Mouse (Mus musculus): ENCODE data around the gene Rassf3. TPM values are rescaled to one million over a fixed set of nuclear protein-coding genes. Genes with fewer than 3 reads are reported as not detected.
A peak's percentile ranks its signal among the peaks of the same experiment; 100 is the strongest.

The Rassf3 gene
- total and polyA plus RNA-seq, 3 experiments, result 4.0 to 9.0 (median 7.3) TPM

- Histone ChIP-seq H3K4me3 (replicated peaks in 1 of 3; ENCODE audit: low read depth in 2 of 3, low read length in 2 of 3, poor library complexity in 1 of 3) (no peak overlapping the region), H3K9ac (ENCODE audit: insufficient read depth, low read depth) (no peak overlapping the region), H3K27ac (ENCODE audit: insufficient read depth, low read depth) (0 out of 2 replicates have a peak overlapping the region, but pooled peaks have one; percentile 22), H3K4me2 (ENCODE audit: insufficient read depth, low read depth, poor library complexity, severe bottlenecking) (no peak overlapping the region), H3K27me3 (replicated peaks) (no peaks in the 10 kb centered on the region), H3K36me3 (replicated peaks in 1 of 2; ENCODE audit: control insufficient read depth in 1 of 2, insufficient read depth in 1 of 2, low read length in 1 of 2) (no peaks in the 10 kb centered on the region), H3K4me1 (ENCODE audit: control insufficient read depth in 1 of 2, insufficient read depth in 2 of 2) (peaks cover 10 to 30% of the 10 kb centered on the region in 2 experiments), H3K9me3 (replicated peaks; ENCODE audit: low read length) (no peaks in the 10 kb centered on the region), H3K79me2 (replicated peaks; ENCODE audit: control insufficient read depth, extremely low read depth, insufficient read depth, poor library complexity, severe bottlenecking) (no peaks in the 10 kb centered on the region)
- in situ Hi-C loops (cut with MboI; ENCODE audit: low pct_ligation_motif_present, low pct_unique_long_range_greater_than_20kb, low sequenced_read_pairs), result loop anchor here (5.0 kb wide), 1 partner anchor 91 kb away; no protein-coding TSS in a partner anchor
- DNase-seq (ENCODE audit: extremely low read depth), result no peak
- peak in 1 of 2 experiments; percentile 27; a peak in 1 of 4 replicates for TF ChIP-seq CTCF (conservative IDR thresholded peaks at IDR 0.05 in 1 of 2, IDR thresholded peaks at IDR 0.05 in 1 of 2; ENCODE audit: low read depth in 2 of 2, low read length in 2 of 2)
- TF ChIP-seq SMC3 (IDR thresholded peaks at IDR 0.05; ENCODE audit: low read depth, low read length), result peak; percentile 3; the same call in 1 of the 2 replicates
- peak; percentile 5; the same call in 1 of the 2 replicates for TF ChIP-seq RAD21 (IDR thresholded peaks at IDR 0.05; ENCODE audit: low read depth, low read length)
- TF ChIP-seq POLR2A (IDR thresholded peaks at IDR 0.05; ENCODE audit: low read depth, low read length), result no peak
- dilution Hi-C loops (cut with MboI; ENCODE audit: extremely low pct_ligation_motif_present, extremely low pct_unique_long_range_greater_than_20kb, low sequenced_read_pairs), result no loop called here
These were observed 31.8 kb upstream of the Rassf3 start for GRCm38 (mm10) chr10:121507755-121508544.

- Histone ChIP-seq H3K27me3 (replicated peaks) (no peaks in the 10 kb centered on the region), H3K4me3 (replicated peaks in 1 of 3; ENCODE audit: low read depth in 2 of 3, low read length in 2 of 3, poor library complexity in 1 of 3) (peak overlapping the region in 2 of 3 experiments; percentile 11 to 36), H3K27ac (ENCODE audit: insufficient read depth, low read depth) (peak overlapping the region; percentile 95), H3K4me1 (ENCODE audit: control insufficient read depth in 1 of 2, insufficient read depth in 2 of 2) (peaks cover 10 to 30% of the 10 kb centered on the region in 2 experiments), H3K79me2 (replicated peaks; ENCODE audit: control insufficient read depth, extremely low read depth, insufficient read depth, poor library complexity, severe bottlenecking) (no peaks in the 10 kb centered on the region), H3K9ac (ENCODE audit: insufficient read depth, low read depth) (peak overlapping the region; percentile 70), H3K4me2 (ENCODE audit: insufficient read depth, low read depth, poor library complexity, severe bottlenecking) (peak overlapping the region; percentile 60), H3K36me3 (replicated peaks in 1 of 2; ENCODE audit: control insufficient read depth in 1 of 2, insufficient read depth in 1 of 2, low read length in 1 of 2) (no peaks in the 10 kb centered on the region), H3K9me3 (replicated peaks; ENCODE audit: low read length) (no peaks in the 10 kb centered on the region)
- DNase-seq (ENCODE audit: extremely low read depth), result peak; percentile 91
- in situ Hi-C loops (cut with MboI; ENCODE audit: low pct_ligation_motif_present, low pct_unique_long_range_greater_than_20kb, low sequenced_read_pairs), result loop anchor here (5.0 kb wide), 1 partner anchor 90 kb away; no protein-coding TSS in a partner anchor
- dilution Hi-C loops (cut with MboI; ENCODE audit: extremely low pct_ligation_motif_present, extremely low pct_unique_long_range_greater_than_20kb, low sequenced_read_pairs), result no loop called here
- peak; percentile 64 for TF ChIP-seq MAX (IDR thresholded peaks at IDR 0.05; ENCODE audit: low read length)
- TF ChIP-seq MYC (IDR thresholded peaks at IDR 0.05; ENCODE audit: low read depth, low read length), result peak; percentile 80
- no peak for TF ChIP-seq GABPA (IDR thresholded peaks at IDR 0.05; ENCODE audit: insufficient replicate concordance, low read depth, low read length)
- TF ChIP-seq NRF1 (IDR thresholded peaks at IDR 0.05; ENCODE audit: low read depth, low read length), result no peak
- TF ChIP-seq RCOR1 (conservative IDR thresholded peaks at IDR 0.05; ENCODE audit: low read depth, low read length), result peak; percentile 84; the same call in 1 of the 2 replicates
- peak; percentile 57; the same call in 1 of the 2 replicates for TF ChIP-seq SIN3A (IDR thresholded peaks at IDR 0.05; ENCODE audit: low read length)
- peak; percentile 46; the same call in 1 of the 2 replicates for TF ChIP-seq ELF1 (IDR thresholded peaks at IDR 0.05; ENCODE audit: low read depth, low read length)
- TF ChIP-seq ETS1 (conservative IDR thresholded peaks at IDR 0.05; ENCODE audit: low read depth, low read length), result peak; percentile 82
- no peak for TF ChIP-seq HCFC1 (IDR thresholded peaks at IDR 0.05; ENCODE audit: low read depth, low read length)
- TF ChIP-seq USF1 (IDR thresholded peaks at IDR 0.05; ENCODE audit: low read depth, low read length), result no peak
- peak; percentile 3 for TF ChIP-seq SMC3 (IDR thresholded peaks at IDR 0.05; ENCODE audit: low read depth, low read length)
- peak; percentile 79 for TF ChIP-seq TCF12 (IDR thresholded peaks at IDR 0.05; ENCODE audit: low read depth, low read length)
- no peak for TF ChIP-seq USF2 (conservative IDR thresholded peaks at IDR 0.05; ENCODE audit: low read depth, low read length)
- TF ChIP-seq TBP (conservative IDR thresholded peaks at IDR 0.05; ENCODE audit: low read depth, low read length), result no peak
- TF ChIP-seq BHLHE40 (IDR thresholded peaks at IDR 0.05; ENCODE audit: low read depth, low read length), result peak; percentile 92
- TF ChIP-seq CHD2 (IDR thresholded peaks at IDR 0.05; ENCODE audit: low read length), result peak; percentile 82
- TF ChIP-seq JUND (conservative IDR thresholded peaks at IDR 0.05; ENCODE audit: low read depth, low read length), result peak; percentile 74; the same call in 1 of the 2 replicates
- peak; percentile 91 for TF ChIP-seq IRF4 (IDR thresholded peaks at IDR 0.05; ENCODE audit: low read depth, low read length)
- TF ChIP-seq POLR2AphosphoS2 (IDR thresholded peaks at IDR 0.05; ENCODE audit: low read depth, low read length), result no peak
- TF ChIP-seq E2F4 (IDR thresholded peaks at IDR 0.05; ENCODE audit: insufficient replicate concordance, low read depth, low read length), result no peak
- TF ChIP-seq MEF2A (IDR thresholded peaks at IDR 0.05; ENCODE audit: borderline replicate concordance, low read depth, low read length), result peak; percentile 85
- TF ChIP-seq ZNF384 (IDR thresholded peaks at IDR 0.05; ENCODE audit: low read depth, low read length), result no peak
- peak; percentile 73 for TF ChIP-seq MAFK (IDR thresholded peaks at IDR 0.05; ENCODE audit: insufficient replicate concordance, low read length)
- TF ChIP-seq MXI1 (IDR thresholded peaks at IDR 0.05; ENCODE audit: low read depth, low read length), result peak; percentile 84
- no peak for TF ChIP-seq CHD1 (IDR thresholded peaks at IDR 0.05; ENCODE audit: low read depth, low read length)
- TF ChIP-seq CTCF (conservative IDR thresholded peaks at IDR 0.05 in 1 of 2, IDR thresholded peaks at IDR 0.05 in 1 of 2; ENCODE audit: low read depth in 2 of 2, low read length in 2 of 2), result no peak
These were observed 30.8 kb upstream of the Rassf3 start for GRCm38 (mm10) chr10:121506731-121507583.

Measured in CH12.LX (cell line).